ENCODE assay signal across 8 mouse cellular contexts in genomic region chr7:62348106-62348803, GRCm38 (mm10). TPM values are rescaled to one million over a fixed set of nuclear protein-coding genes. Genes with fewer than 3 reads are reported as not detected.
A peak's percentile ranks its signal among the peaks of the same experiment; 100 is the strongest.
DNase-seq lines count a peak whose midpoint lies in the region; ATAC-seq and TF ChIP-seq lines count a peak whose summit lies in the region.

No protein-coding gene starts in this region.

- H3K4me3 ChIP-seq in thymus, adult 2 months (ENCODE audit: control insufficient read depth, insufficient read depth, low read length): no peak overlapping the region
- H3K4me3 ChIP-seq in forebrain, embryonic 13.5 days: peak overlapping the region; percentile 61
- H3K4me3 ChIP-seq in heart, embryonic 16.5 days (ENCODE audit: low read length): peak overlapping the region; percentile 60
- peak overlapping the region; percentile 43 for H3K4me3 ChIP-seq in liver, embryonic 11.5 days (ENCODE audit: low read depth, low read length)
- peak overlapping the region; percentile 58 for H3K4me3 ChIP-seq in neural tube, embryonic 13.5 days

- H3K27me3 ChIP-seq in thymus, adult 2 months (ENCODE audit: control insufficient read depth, insufficient read depth, low read length): no peaks in the 10 kb centered on the region
- no peaks in the 10 kb centered on the region for H3K27me3 ChIP-seq in forebrain, embryonic 13.5 days
- no peaks in the 10 kb centered on the region for H3K27me3 ChIP-seq in heart, embryonic 16.5 days (ENCODE audit: control insufficient read depth, insufficient read depth, low read length)
- no peaks in the 10 kb centered on the region for H3K27me3 ChIP-seq in liver, embryonic 11.5 days (replicated peaks; ENCODE audit: control insufficient read depth, insufficient read depth, low read length)
- H3K27me3 ChIP-seq in neural tube, embryonic 13.5 days: no peaks in the 10 kb centered on the region

- TF ChIP-seq CTCF in thymus, adult 2 months (IDR thresholded peaks at IDR 0.05; ENCODE audit: borderline replicate concordance, control insufficient read depth, extremely low read depth, insufficient read depth, low read length, poor library complexity): no peak

- H3K9ac ChIP-seq in forebrain, embryonic 13.5 days: peak overlapping the region; percentile 81
- peak overlapping the region; percentile 66 for H3K9ac ChIP-seq in heart, embryonic 16.5 days (ENCODE audit: low read length)
- H3K9ac ChIP-seq in liver, embryonic 11.5 days (ENCODE audit: low read depth, low read length): no peak overlapping the region
- H3K9ac ChIP-seq in neural tube, embryonic 13.5 days: peak overlapping the region; percentile 77

- peak; percentile 98 for ATAC-seq in forebrain, embryonic 13.5 days
- peak; percentile 89 for ATAC-seq in heart, embryonic 16.5 days (replicated peaks; ENCODE audit: extremely low read depth, insufficient read depth, low FRiP score)
- peak; percentile 82 for ATAC-seq in liver, embryonic 11.5 days (replicated peaks; ENCODE audit: low FRiP score)
- ATAC-seq in neural tube, embryonic 13.5 days (ENCODE audit: low read depth): peak; percentile 98

- no peaks in the 10 kb centered on the region for H3K36me3 ChIP-seq in thymus, adult 2 months (ENCODE audit: control insufficient read depth, insufficient read depth, low read length)
- H3K36me3 ChIP-seq in forebrain, embryonic 13.5 days (ENCODE audit: poor library complexity, severe bottlenecking): no peaks in the 10 kb centered on the region
- H3K36me3 ChIP-seq in heart, embryonic 16.5 days (ENCODE audit: control insufficient read depth, insufficient read depth): no peaks in the 10 kb centered on the region
- no peaks in the 10 kb centered on the region for H3K36me3 ChIP-seq in liver, embryonic 11.5 days (ENCODE audit: control insufficient read depth, insufficient read depth, low read length)
- no peaks in the 10 kb centered on the region for H3K36me3 ChIP-seq in neural tube, embryonic 13.5 days

- 28% methylated on average over 42 of the region's 42 CpGs for WGBS in thymus, adult 2 months
- 16% methylated on average over 42 of the region's 42 CpGs for WGBS in forebrain, embryonic 13.5 days
- 10% methylated on average over 42 of the region's 42 CpGs for WGBS in heart, embryonic 16.5 days
- WGBS in liver, embryonic 11.5 days: 12% methylated on average over 42 of the region's 42 CpGs
- 21% methylated on average over 42 of the region's 42 CpGs for WGBS in neural tube, embryonic 13.5 days

- no peaks in the 10 kb centered on the region for H3K4me1 ChIP-seq in thymus, adult 2 months (replicated peaks; ENCODE audit: control insufficient read depth, insufficient read depth, low read length)
- peaks cover 14% of the 10 kb centered on the region; the same call in 1 of the 2 replicates for H3K4me1 ChIP-seq in forebrain, embryonic 13.5 days
- H3K4me1 ChIP-seq in heart, embryonic 16.5 days (ENCODE audit: control insufficient read depth, insufficient read depth, low read length): no peaks in the 10 kb centered on the region
- H3K4me1 ChIP-seq in liver, embryonic 11.5 days (replicated peaks; ENCODE audit: control insufficient read depth, insufficient read depth, low read length): no peaks in the 10 kb centered on the region
- peaks cover 11% of the 10 kb centered on the region for H3K4me1 ChIP-seq in neural tube, embryonic 13.5 days (replicated peaks)

- peaks cover 10% of the 10 kb centered on the region for H3K9me3 ChIP-seq in forebrain, embryonic 13.5 days (replicated peaks)
- peaks cover 5% of the 10 kb centered on the region for H3K9me3 ChIP-seq in heart, embryonic 16.5 days (replicated peaks; ENCODE audit: control insufficient read depth, low read length)
- no peaks in the 10 kb centered on the region for H3K9me3 ChIP-seq in liver, embryonic 11.5 days (ENCODE audit: control insufficient read depth, low read length)
- 0 out of 2 replicates have a peak, but pooled peaks cover 7% of the 10 kb centered on the region for H3K9me3 ChIP-seq in neural tube, embryonic 13.5 days

- H3K27ac ChIP-seq in thymus, adult 2 months (ENCODE audit: control insufficient read depth, insufficient read depth, low read length): no peak overlapping the region
- H3K27ac ChIP-seq in forebrain, embryonic 13.5 days: peak overlapping the region; percentile 75
- no peak overlapping the region; the same call in 1 of the 2 replicates for H3K27ac ChIP-seq in heart, embryonic 16.5 days (ENCODE audit: low read length)
- no peak overlapping the region for H3K27ac ChIP-seq in liver, embryonic 11.5 days (ENCODE audit: low read depth, low read length)
- peak overlapping the region; percentile 82 for H3K27ac ChIP-seq in neural tube, embryonic 13.5 days (replicated peaks)

- no peak for TF ChIP-seq POLR2A in thymus, adult 2 months (IDR thresholded peaks at IDR 0.05; ENCODE audit: control insufficient read depth, extremely low read depth, insufficient read depth, low read length, poor library complexity)

- H3K4me2 ChIP-seq in forebrain, embryonic 13.5 days: peak overlapping the region; percentile 72
- H3K4me2 ChIP-seq in heart, embryonic 16.5 days (ENCODE audit: low read depth, low read length): peak overlapping the region; percentile 71
- H3K4me2 ChIP-seq in liver, embryonic 11.5 days: peak overlapping the region; percentile 56
- peak overlapping the region; percentile 75 for H3K4me2 ChIP-seq in neural tube, embryonic 13.5 days

- peak; percentile 2 for DNase-seq in thymus, adult 2 months
- DNase-seq in thymus, postnatal 0 days (ENCODE audit: low spot score): no peak
- DNase-seq in kidney, postnatal 25 days: peak; percentile 55 to 59
- peak; percentile 45 for DNase-seq in liver, embryonic 11.5 days (ENCODE audit: low spot score)
- peak; percentile 2 for DNase-seq in thymus, postnatal 14 days

RNA-seq across cellular contexts. Expression of gene Ndn, which starts 1.9 kb away (rescaled TPM):
- 1.6 and 1.9 TPM in 2 replicates for polyA plus RNA-seq in thymus, adult 2 months (2012; rRNA removed)
- polyA plus RNA-seq in thymus, postnatal 0 days (2015; fragmentation: Nextera tagmentation; extraction: Ambion mirVana): 8.8 and 10.7 TPM in 2 replicates
- 381 and 439 TPM in 2 replicates for polyA plus RNA-seq in forebrain, embryonic 13.5 days (2015; fragmentation: Nextera tagmentation; extraction: Ambion mirVana)
- polyA plus RNA-seq in heart, embryonic 16.5 days (2015; fragmentation: Nextera tagmentation; extraction: Ambion mirVana): 49.6 and 49.7 TPM in 2 replicates
- 26.8 and 27.1 TPM in 2 replicates for polyA plus RNA-seq in liver, embryonic 11.5 days (2014; fragmentation: Nextera tagmentation; extraction: Ambion mirVana)
- polyA plus RNA-seq in neural tube, embryonic 13.5 days (2015; fragmentation: Nextera tagmentation; extraction: Ambion mirVana): 320 and 343 TPM in 2 replicates

RNA-seq across cellular contexts. Expression of gene Magel2, which starts 28.6 kb away (rescaled TPM):
- 0.23 and 0.27 TPM in 2 replicates for polyA plus RNA-seq in thymus, adult 2 months (2012; rRNA removed)
- 0.09 and 0.23 TPM in 2 replicates for polyA plus RNA-seq in thymus, postnatal 0 days (2015; fragmentation: Nextera tagmentation; extraction: Ambion mirVana)
- polyA plus RNA-seq in forebrain, embryonic 13.5 days (2015; fragmentation: Nextera tagmentation; extraction: Ambion mirVana): 16.6 and 22.1 TPM in 2 replicates
- polyA plus RNA-seq in heart, embryonic 16.5 days (2015; fragmentation: Nextera tagmentation; extraction: Ambion mirVana): 0.70 and 0.87 TPM in 2 replicates
- polyA plus RNA-seq in liver, embryonic 11.5 days (2014; fragmentation: Nextera tagmentation; extraction: Ambion mirVana): 0.51 and 0.61 TPM in 2 replicates
- 9.7 and 9.9 TPM in 2 replicates for polyA plus RNA-seq in neural tube, embryonic 13.5 days (2015; fragmentation: Nextera tagmentation; extraction: Ambion mirVana)

Comparison
In these comparisons a context has a peak if more than half of its experiments do, and no peak if none do; other contexts are left out.
1. H3K27ac ChIP-seq: peak in forebrain, embryonic 13.5 days (single experiment) and neural tube, embryonic 13.5 days (single experiment); none in thymus, adult 2 months (single experiment), heart, embryonic 16.5 days (single experiment) and liver, embryonic 11.5 days (single experiment).
2. Peak in every context shown above with its lines, with median percentiles within 50 percentile points of each other: ATAC-seq and H3K4me2 ChIP-seq.